Mouse (Mus musculus): ENCODE measurements around the gene Ubfd1.

Gene Ubfd1

GRCm38 (mm10) chr7:122066102-122066944 is 652 bp upstream of the Ubfd1 start:
- ChIA-PET POLR2A (interaction anchor here in 3 of 4 experiments (0.6 to 6.3 kb wide), 58 partner anchors 8 to 359 kb away, joined by 3 to 101 read pairs (median 6); partner anchors contain the start of genes Dctn5 (in 3 of the 3), Palb2 (in 3 of the 3), Gga2 (in 2 of the 3) and Plk1 (in 2 of the 3)), CTCF (interaction anchor here in 1 of 4 experiments (0.6 to 1.5 kb wide), 5 partner anchors 29 to 332 kb away, joined by 3 to 7 read pairs (median 3); partner anchors contain the start of gene Scnn1g)

- ChIA-PET POLR2A (interaction anchor here in 3 of 4 experiments (0.6 to 6.3 kb wide), 66 partner anchors 9 to 360 kb away, joined by 3 to 101 read pairs (median 5); partner anchors contain the start of genes Dctn5 (in 3 of the 3), Palb2 (in 3 of the 3), Cog7 (in 2 of the 3) and Gga2 (in 2 of the 3)), CTCF (interaction anchor here in 1 of 4 experiments (0.6 to 1.5 kb wide), 5 partner anchors 27 to 333 kb away, joined by 3 to 7 read pairs (median 3); partner anchors contain the start of gene Scnn1g)
These were observed 774 bp downstream of the Ubfd1 start for GRCm38 (mm10) chr7:122067517-122068381.

- POLR2A ChIA-PET, result interaction anchor here in 3 of 4 experiments (0.7 to 2.8 kb wide), 12 partner anchors 9 to 84 kb away, joined by 3 to 14 read pairs (median 4); partner anchors contain the start of genes Dctn5 (in 1 of the 3) and Palb2 (in 1 of the 3)
- CTCF ChIA-PET, result interaction anchor here in 1 of 4 experiments (0.6 to 1.2 kb wide), 2 partner anchors 105 to 368 kb away, joined by 3 to 4 read pairs; no protein-coding TSS in a partner anchor
These were observed 7.4 kb downstream of the Ubfd1 start for GRCm38 (mm10) chr7:122074374-122074773.

GRCm38 (mm10) chr7:122079798-122080554 is 13.0 kb downstream of the Ubfd1 start:
- ChIA-PET CTCF (no interaction called here), POLR2A (interaction anchor here in 2 of 4 experiments (0.8 to 10.8 kb wide), 7 partner anchors 9 to 36 kb away, joined by 3 to 101 read pairs (median 6); partner anchors contain the start of genes Ears2 (in 2 of the 2) and Ubfd1 (in 2 of the 2))

- CTCF ChIA-PET, result no interaction called here
- POLR2A ChIA-PET, result interaction anchor here in 3 of 4 experiments (1.0 to 10.8 kb wide), 11 partner anchors 10 to 60 kb away, joined by 3 to 101 read pairs (median 4); partner anchors contain the start of genes Ears2 (in 3 of the 3), Ubfd1 (in 3 of the 3), Dctn5 (in 1 of the 3) and Gga2 (in 1 of the 3)
These were observed 14.1 kb downstream of the Ubfd1 start for GRCm38 (mm10) chr7:122081071-122081470.

GRCm38 (mm10) chr7:122087195-122087982 is 20.4 kb downstream of the Ubfd1 start:
- POLR2A ChIA-PET, result interaction anchor here in 2 of 4 experiments (0.8 to 3.3 kb wide), 22 partner anchors 8 to 101 kb away, joined by 3 to 24 read pairs (median 4); partner anchors contain the start of genes Dctn5 (in 2 of the 2), Ears2 (in 2 of the 2), Palb2 (in 2 of the 2) and Ubfd1 (in 2 of the 2)
- CTCF ChIA-PET, result interaction anchor here (0.6 to 3.0 kb wide), 4 partner anchors 12 to 93 kb away, joined by 3 to 12 read pairs (median 7); no protein-coding TSS in a partner anchor

DNA sequence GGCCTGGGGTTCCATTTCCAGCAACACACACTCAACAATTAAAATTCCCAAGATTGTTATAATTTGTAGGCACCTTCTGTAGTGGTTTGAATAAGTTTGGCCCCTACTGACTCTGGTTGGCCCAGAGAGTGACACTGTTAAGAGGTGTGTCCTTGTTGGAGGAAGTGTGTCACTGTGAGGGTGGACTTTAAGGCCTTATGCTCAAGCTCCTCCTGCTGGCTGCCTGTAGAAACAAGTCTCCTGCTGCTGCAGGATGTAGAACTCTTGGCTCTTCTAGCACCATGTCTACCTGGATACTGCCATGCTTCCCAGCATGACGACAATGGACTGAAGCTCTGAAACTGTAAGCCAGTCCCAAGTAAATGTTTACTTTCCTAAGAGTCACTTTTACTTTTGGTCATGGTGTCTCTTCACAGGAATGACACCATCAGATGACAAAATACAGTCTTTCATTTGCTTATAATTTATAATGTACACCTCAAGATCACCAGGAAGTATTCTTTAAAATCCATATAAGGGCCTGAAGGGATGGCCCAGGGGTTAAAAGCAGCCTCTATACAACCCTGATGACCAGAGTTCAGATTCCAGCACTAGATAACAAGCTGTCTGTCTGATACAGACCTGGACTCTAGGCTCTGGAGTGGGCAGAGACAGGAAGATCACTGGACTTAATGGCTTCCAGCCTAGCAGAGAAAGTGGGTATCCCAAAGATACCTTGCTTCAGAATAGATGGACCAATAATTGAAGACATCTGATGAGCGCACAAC is 27.8 kb downstream of the Ubfd1 start:
- ChIA-PET CTCF (interaction anchor here in 3 of 4 experiments (0.6 to 1.4 kb wide), 4 partner anchors 25 to 41 kb away, joined by 3 to 4 read pairs (median 3); partner anchors contain the start of genes Ears2 (in 1 of the 3) and Ubfd1 (in 1 of the 3)), POLR2A (interaction anchor here in 3 of 4 experiments (0.8 to 2.6 kb wide), 10 partner anchors 9 to 75 kb away, joined by 3 to 12 read pairs (median 4); partner anchors contain the start of genes Ears2 (in 3 of the 3), Ubfd1 (in 3 of the 3), Dctn5 (in 2 of the 3) and Palb2 (in 2 of the 3))

GRCm38 (mm10) chr7:122098009-122098408 is 31.0 kb downstream of the Ubfd1 start:
- ChIA-PET CTCF (interaction anchor here in 1 of 4 experiments (2.7 kb wide), 1 partner anchor 35 kb away, joined by 8 read pairs; the partner anchor contains the start of genes Dctn5 and Palb2), POLR2A (interaction anchor here in 1 of 4 experiments (0.6 to 4.4 kb wide), 5 partner anchors 9 to 150 kb away, joined by 3 to 25 read pairs (median 3); partner anchors contain the start of genes Dctn5 and Palb2)

- ChIA-PET POLR2A (interaction anchor here in 3 of 4 experiments (0.6 to 4.4 kb wide), 27 partner anchors 9 to 118 kb away, joined by 3 to 25 read pairs (median 3); partner anchors contain the start of genes Dctn5 (in 3 of the 3), Ears2 (in 2 of the 3), Palb2 (in 2 of the 3) and Ubfd1 (in 2 of the 3)), CTCF (interaction anchor here in 3 of 4 experiments (0.6 to 2.9 kb wide), 9 partner anchors 12 to 135 kb away, joined by 3 to 15 read pairs (median 7); partner anchors contain the start of genes Dctn5 (in 1 of the 3), Ears2 (in 1 of the 3), Palb2 (in 1 of the 3) and Ubfd1 (in 1 of the 3))
These were observed 32.2 kb downstream of the Ubfd1 start for GRCm38 (mm10) chr7:122099222-122099621.

DNA sequence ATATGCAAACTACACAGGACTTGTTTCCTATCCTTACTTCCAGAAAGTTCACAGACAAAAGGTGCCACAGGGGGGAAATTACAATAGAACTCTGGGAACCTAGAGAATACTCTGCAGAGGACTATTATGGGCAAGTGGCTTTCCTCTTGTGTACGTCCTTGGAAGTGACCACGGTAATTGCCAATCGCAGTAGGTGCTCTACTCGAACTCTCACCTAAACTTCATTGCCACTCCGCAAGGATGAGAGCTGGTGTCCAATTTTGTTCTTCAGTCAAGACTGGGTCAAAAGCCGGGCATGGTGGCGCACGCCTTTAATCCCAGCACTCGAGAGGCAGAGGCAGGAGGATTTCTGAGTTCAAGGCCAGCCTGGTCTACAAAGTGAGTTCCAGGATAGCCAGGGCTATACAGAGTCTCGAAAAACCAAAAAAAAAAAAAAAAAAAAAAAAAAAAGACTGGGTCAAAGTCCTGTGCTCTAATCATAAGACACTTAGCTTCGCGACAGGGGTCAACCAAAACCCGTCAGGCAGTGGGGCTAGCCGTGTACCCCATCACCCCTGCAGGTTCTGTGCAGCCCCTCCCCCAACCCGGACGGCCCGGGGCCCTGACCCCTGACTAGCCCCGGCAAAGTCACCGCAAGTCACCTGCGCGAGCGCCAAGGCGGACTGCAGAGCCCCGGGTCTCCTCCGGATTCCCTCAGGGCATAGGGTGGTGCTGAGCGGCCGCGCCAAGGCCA is 34.2 kb downstream of the Ubfd1 start:
- POLR2A ChIA-PET, result interaction anchor here in 3 of 4 experiments (0.7 to 4.4 kb wide), 12 partner anchors 10 to 58 kb away, joined by 3 to 25 read pairs (median 5); partner anchors contain the start of genes Dctn5 (in 2 of the 3), Ears2 (in 2 of the 3), Palb2 (in 2 of the 3) and Ubfd1 (in 2 of the 3)
- CTCF ChIA-PET, result interaction anchor here in 3 of 4 experiments (0.6 to 2.9 kb wide), 3 partner anchors 7 to 153 kb away, joined by 3 to 12 read pairs (median 3); no protein-coding TSS in a partner anchor

- ChIA-PET POLR2A (interaction anchor here in 3 of 4 experiments (0.7 to 4.4 kb wide), 7 partner anchors 10 to 57 kb away, joined by 3 to 25 read pairs (median 3); partner anchors contain the start of genes Dctn5 (in 2 of the 3), Palb2 (in 2 of the 3) and Plk1 (in 1 of the 3)), CTCF (interaction anchor here in 1 of 4 experiments (1.0 kb wide), 1 partner anchor 8 kb away, joined by 3 read pairs; no protein-coding TSS in a partner anchor)
These were observed 34.8 kb downstream of the Ubfd1 start, which contains the start of gene Ndufab1 for GRCm38 (mm10) chr7:122101747-122102244. TSS of gene Ndufab1 (minus strand) at chr7:122101886.

DNA sequence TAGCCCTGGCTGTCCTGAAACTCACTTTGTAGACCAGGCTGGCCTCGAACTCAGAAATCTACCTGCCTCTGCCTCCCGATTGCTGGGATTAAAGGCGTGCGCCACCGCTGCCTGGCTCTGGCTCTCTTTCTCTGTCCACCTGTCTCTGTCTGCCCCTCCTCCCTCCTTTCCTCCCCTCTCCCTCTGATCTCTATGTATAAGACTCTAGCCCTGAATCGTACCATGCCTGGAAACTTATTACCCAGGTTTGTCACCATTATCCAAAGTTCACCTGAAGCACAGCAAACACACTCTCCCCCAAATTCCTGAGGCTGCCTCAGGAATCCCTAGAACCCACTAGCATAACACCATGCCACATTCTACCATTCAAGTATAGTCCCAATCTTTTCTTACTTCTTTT is 41.2 kb downstream of the Ubfd1 start:
- CTCF ChIA-PET, result no interaction called here

GRCm38 (mm10) chr7:122123518-122123917 is 56.5 kb downstream of the Ubfd1 start:
- ChIA-PET CTCF (no interaction called here), POLR2A (interaction anchor here in 3 of 4 experiments (0.8 to 2.0 kb wide), 5 partner anchors 8 to 10 kb away, joined by 3 to 8 read pairs (median 6); partner anchors contain the start of genes Dctn5 (in 2 of the 3) and Palb2 (in 2 of the 3))

More for the DNA sequence above, 41.2 kb downstream of the Ubfd1 start:
- POLR2A ChIA-PET, result interaction anchor here in 1 of 4 experiments (0.8 to 1.7 kb wide), 3 partner anchors 9 to 25 kb away, joined by 3 to 9 read pairs (median 4); partner anchors contain the start of genes Dctn5 and Palb2

All from embryonic stem cell, embryonic (primary cell).